In the genomic region with DNA sequence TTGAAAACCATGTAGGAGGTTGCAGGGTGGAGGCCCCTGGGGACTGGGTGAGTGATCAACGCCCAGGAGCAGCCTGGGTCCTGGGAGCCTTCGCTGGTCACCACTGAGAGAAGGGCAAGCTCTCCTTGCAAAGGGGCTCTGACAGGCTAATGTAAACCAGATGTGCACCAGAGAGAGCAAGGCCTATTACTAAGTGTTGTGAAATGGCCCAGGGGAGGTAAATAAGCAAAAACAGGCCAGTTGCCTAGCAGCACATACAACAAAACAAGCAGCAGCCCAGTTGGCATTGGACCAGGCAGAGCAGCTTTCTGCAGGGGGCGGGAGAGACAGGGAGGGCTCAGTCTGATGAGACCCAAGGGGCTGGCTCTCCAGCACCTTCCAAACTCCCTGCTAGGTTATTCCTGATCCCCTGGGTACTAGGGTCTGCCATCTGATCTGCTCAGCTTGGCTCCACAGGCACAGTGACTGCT, we compare ENCODE assay signal across 8 mouse cellular contexts.
DNase-seq lines count a peak whose midpoint lies in the region; ATAC-seq lines count a peak whose summit lies in the region.

No protein-coding gene starts in this region.

- H3K4me1 ChIP-seq in liver, embryonic 12.5 days: no peaks in the 10 kb centered on the region
- H3K4me1 ChIP-seq in heart, embryonic 14.5 days (ENCODE audit: control insufficient read depth in 2 of 2, insufficient read depth in 2 of 2, low read length in 2 of 2): peaks cover 18 to 27% of the 10 kb centered on the region in 2 experiments
- H3K4me1 ChIP-seq in kidney, embryonic 15.5 days: peaks cover 22% of the 10 kb centered on the region

- no peak overlapping the region for H3K4me2 ChIP-seq in liver, embryonic 12.5 days
- peak overlapping the region; percentile 32 for H3K4me2 ChIP-seq in heart, embryonic 14.5 days (ENCODE audit: low read length)
- H3K4me2 ChIP-seq in kidney, embryonic 15.5 days: no peak overlapping the region

- DNase-seq in liver: peak; percentile 16
- DNase-seq in fibroblast of lung, adult 2 months (ENCODE audit: low read depth): peak; percentile 95
- DNase-seq in mesoderm, embryonic 11.5 days (ENCODE audit: low read depth, low spot score): peak; percentile 82
- peak; percentile 32 for DNase-seq in urinary bladder, adult 2 months (ENCODE audit: low spot score)
- no peak for DNase-seq in spleen, postnatal 36 days (ENCODE audit: low spot score in 2 of 2)

- no peak overlapping the region for H3K27ac ChIP-seq in liver, embryonic 12.5 days
- peak overlapping the region; percentile 68 to 78 for H3K27ac ChIP-seq in heart, embryonic 14.5 days (replicated peaks in 1 of 2; ENCODE audit: control insufficient read depth in 1 of 2, insufficient read depth in 1 of 2, low read depth in 2 of 2, low read length in 2 of 2)
- no peak overlapping the region; the same call in 1 of the 2 replicates for H3K27ac ChIP-seq in kidney, embryonic 15.5 days

- no peaks in the 10 kb centered on the region for H3K9me3 ChIP-seq in liver, embryonic 12.5 days (replicated peaks)
- H3K9me3 ChIP-seq in heart, embryonic 14.5 days (ENCODE audit: control insufficient read depth, low read length): no peaks in the 10 kb centered on the region
- no peaks in the 10 kb centered on the region for H3K9me3 ChIP-seq in kidney, embryonic 15.5 days (replicated peaks)

- no peaks in the 10 kb centered on the region for H3K27me3 ChIP-seq in liver, embryonic 12.5 days (replicated peaks)
- H3K27me3 ChIP-seq in heart, embryonic 14.5 days (ENCODE audit: control insufficient read depth, insufficient read depth, low read length): no peaks in the 10 kb centered on the region
- H3K27me3 ChIP-seq in kidney, embryonic 15.5 days: no peaks in the 10 kb centered on the region

- H3K9ac ChIP-seq in liver, embryonic 12.5 days: no peak overlapping the region
- H3K9ac ChIP-seq in heart, embryonic 14.5 days (ENCODE audit: low read length): no peak overlapping the region
- H3K9ac ChIP-seq in kidney, embryonic 15.5 days: no peak overlapping the region

- no peak overlapping the region for H3K4me3 ChIP-seq in liver, embryonic 12.5 days
- no peak overlapping the region for H3K4me3 ChIP-seq in heart, embryonic 14.5 days (ENCODE audit: control insufficient read depth in 1 of 2, insufficient read depth in 1 of 2, low read depth in 1 of 2, low read length in 2 of 2)
- no peak overlapping the region for H3K4me3 ChIP-seq in kidney, embryonic 15.5 days (replicated peaks)

- H3K36me3 ChIP-seq in liver, embryonic 12.5 days: no peaks in the 10 kb centered on the region
- H3K36me3 ChIP-seq in heart, embryonic 14.5 days (ENCODE audit: control insufficient read depth, insufficient read depth, low read length): no peaks in the 10 kb centered on the region
- H3K36me3 ChIP-seq in kidney, embryonic 15.5 days: no peaks in the 10 kb centered on the region

- ATAC-seq in liver, embryonic 12.5 days: no peak
- peak; percentile 86 for ATAC-seq in heart, embryonic 14.5 days (ENCODE audit: insufficient number of reproducible peaks, insufficient read depth, low FRiP score, low read depth)
- ATAC-seq in kidney, embryonic 15.5 days (replicated peaks; ENCODE audit: low FRiP score): peak; percentile 76

- 56% methylated on average over 3 of the region's 3 CpGs for WGBS in liver, embryonic 12.5 days (ENCODE audit: insufficient replicate concordance)
- WGBS in heart, embryonic 14.5 days: 5% methylated on average over 3 of the region's 3 CpGs
- WGBS in kidney, embryonic 15.5 days: 31% methylated on average over 3 of the region's 3 CpGs

Comparison
In these comparisons a context has a peak if more than half of its experiments do, and no peak if none do; other contexts are left out.
1. DNase-seq: peak in liver (single experiment), fibroblast of lung, adult 2 months (single experiment), mesoderm, embryonic 11.5 days (single experiment) and urinary bladder, adult 2 months (single experiment); none in spleen, postnatal 36 days (0 of 2).
2. H3K27ac ChIP-seq: peak in heart, embryonic 14.5 days (2 of 2); none in liver, embryonic 12.5 days (single experiment) and kidney, embryonic 15.5 days (single experiment).